Mouse (Mus musculus): ENCODE measurements around the gene Acat2. TPM values are rescaled to one million over a fixed set of nuclear protein-coding genes. Genes with fewer than 3 reads are reported as not detected.
"Not testable (repeated sequence)": the region's sequence is repeated elsewhere in the genome, so short reads cannot be mapped to it uniquely, and the experiment has no call there.

Acat2 gene
- 352 and 367 TPM in 2 replicates for polyA plus RNA-seq (2016; fragmentation: Nextera tagmentation; extraction: Ambion mirVana)

- WGBS: 0% methylated on average over 41 of the region's 42 CpGs
- Histone ChIP-seq H3K4me1 (peaks cover 11% of the 10 kb centered on the region), H3K4me2 (replicated peaks) (peak within 1 kb of the TSS; percentile 65), H3K9me3 (replicated peaks) (no peaks in the 10 kb centered on the region), H3K36me3 (peaks cover 16% of the 10 kb centered on the region), H3K9ac (peak within 1 kb of the TSS; percentile 53), H3K4me3 (peak within 1 kb of the TSS; percentile 70), H3K27me3 (no peaks in the 10 kb centered on the region), H3K27ac (peak within 1 kb of the TSS; percentile 94)
- ATAC-seq (ENCODE audit: low FRiP score): peak; percentile 99
Observed at GRCm38 (mm10) chr17:12960331-12960873, at the start of gene Acat2. Acat2 (minus strand) TSS chr17:12960747.

GRCm38 (mm10) chr17:13009887-13010286 is 49.3 kb upstream of the Acat2 start:
- no peak overlapping the region for H3K9ac ChIP-seq
- ATAC-seq (ENCODE audit: low FRiP score): no peak
- 38% methylated on average over 3 of the region's 3 CpGs for WGBS
- H3K4me2 ChIP-seq (replicated peaks): no peak overlapping the region
- H3K27ac ChIP-seq: no peak overlapping the region
- peaks cover 26% of the 10 kb centered on the region for H3K36me3 ChIP-seq
- no peaks in the 10 kb centered on the region for H3K27me3 ChIP-seq
- H3K4me1 ChIP-seq: peaks cover 9% of the 10 kb centered on the region
- no peak overlapping the region for H3K4me3 ChIP-seq
- no peaks in the 10 kb centered on the region for H3K9me3 ChIP-seq (replicated peaks)

GRCm38 (mm10) chr17:13008528-13008927 is 48.0 kb upstream of the Acat2 start:
- ATAC-seq (ENCODE audit: low FRiP score): no peak
- Histone ChIP-seq H3K4me1 (peaks cover 9% of the 10 kb centered on the region), H3K9ac (peak overlapping the region; percentile 83), H3K36me3 (peaks cover 18% of the 10 kb centered on the region; the same call in 1 of the 2 replicates), H3K27me3 (no peaks in the 10 kb centered on the region), H3K27ac (peak overlapping the region; percentile 91), H3K4me3 (peak overlapping the region; percentile 92), H3K9me3 (replicated peaks) (no peaks in the 10 kb centered on the region), H3K4me2 (replicated peaks) (peak overlapping the region; percentile 85)
- WGBS: 4% methylated on average over 10 of the region's 10 CpGs

DNA sequence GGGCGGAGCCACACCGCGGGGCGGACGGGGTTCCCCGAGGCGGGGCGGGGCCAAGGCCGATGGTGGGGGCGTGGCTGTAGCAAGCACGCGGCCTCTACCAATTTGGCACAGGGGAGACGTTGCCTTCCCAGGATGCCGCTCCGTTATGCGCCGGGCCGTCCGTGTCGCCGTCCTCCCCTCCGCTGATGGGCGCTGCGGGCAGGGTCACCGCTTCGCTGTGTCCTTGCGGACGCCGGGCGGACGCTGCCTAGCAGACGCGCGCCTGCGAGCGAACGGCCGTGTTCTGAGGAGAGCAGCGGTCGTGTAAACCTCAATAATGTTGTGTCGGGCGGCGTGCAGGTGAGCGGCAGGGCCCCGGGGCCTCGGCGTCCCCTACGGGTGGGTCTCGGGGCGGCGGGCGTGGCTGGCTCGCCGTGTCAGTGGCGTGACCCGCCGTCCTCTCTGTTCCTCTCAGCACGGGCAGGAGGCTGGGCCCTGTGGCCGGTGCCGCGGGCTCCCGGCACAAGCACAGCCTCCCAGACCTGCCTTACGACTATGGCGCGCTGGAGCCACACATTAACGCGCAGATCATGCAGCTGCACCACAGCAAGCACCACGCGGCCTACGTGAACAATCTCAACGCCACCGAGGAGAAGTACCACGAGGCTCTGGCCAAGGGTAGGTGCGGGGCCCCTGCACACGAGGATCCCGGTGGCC is 47.3 kb upstream of the Acat2 start:
- H3K36me3 ChIP-seq: peaks cover 12% of the 10 kb centered on the region; the same call in 1 of the 2 replicates
- H3K4me1 ChIP-seq: peaks cover 9% of the 10 kb centered on the region
- peak overlapping the region; percentile 85 for H3K4me2 ChIP-seq (replicated peaks)
- H3K4me3 ChIP-seq: peak overlapping the region; percentile 92
- H3K27ac ChIP-seq: peak overlapping the region; percentile 91
- ATAC-seq (ENCODE audit: low FRiP score): peak; percentile 98
- H3K27me3 ChIP-seq: no peaks in the 10 kb centered on the region
- WGBS: under 1% methylated on average over 73 of the region's 76 CpGs
- H3K9ac ChIP-seq: peak overlapping the region; percentile 83
- H3K9me3 ChIP-seq (replicated peaks): no peaks in the 10 kb centered on the region

DNA sequence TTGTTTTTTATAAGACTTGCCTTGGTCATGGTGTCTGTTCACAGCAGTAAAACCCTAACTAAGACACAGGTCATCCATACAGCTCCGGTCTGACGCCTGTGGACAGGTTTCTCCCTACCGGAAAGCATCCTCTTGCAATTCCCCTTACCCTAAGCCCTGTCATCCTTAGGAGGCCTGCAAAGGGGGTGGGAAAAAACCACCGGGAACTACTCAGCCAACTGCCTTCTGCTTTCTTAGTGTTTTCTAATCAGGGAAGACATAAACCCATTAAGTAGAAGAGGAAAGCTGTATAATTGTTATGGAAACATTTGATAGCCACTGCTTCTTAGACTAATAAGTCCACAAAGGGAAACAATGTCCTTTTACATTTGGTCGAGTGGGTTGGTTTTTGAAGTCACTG is 46.4 kb upstream of the Acat2 start:
- peak overlapping the region; percentile 92 for H3K4me3 ChIP-seq
- peak; percentile 18; the same call in 1 of the 2 replicates for ATAC-seq (ENCODE audit: low FRiP score)
- H3K4me1 ChIP-seq: peaks cover 9% of the 10 kb centered on the region
- no peak overlapping the region for H3K9ac ChIP-seq
- WGBS: 52% methylated on average over 5 of the region's 5 CpGs
- H3K36me3 ChIP-seq: peaks cover 5% of the 10 kb centered on the region; the same call in 1 of the 2 replicates
- H3K27ac ChIP-seq: peak overlapping the region; percentile 60; the same call in 1 of the 2 replicates
- H3K27me3 ChIP-seq: no peaks in the 10 kb centered on the region
- no peaks in the 10 kb centered on the region for H3K9me3 ChIP-seq (replicated peaks)
- H3K4me2 ChIP-seq (replicated peaks): peak overlapping the region; percentile 85

- not testable (repeated sequence) for H3K36me3 ChIP-seq; ATAC-seq (ENCODE audit: low FRiP score); H3K4me1 ChIP-seq; H3K9me3 ChIP-seq (replicated peaks); H3K27me3 ChIP-seq
- H3K4me2 ChIP-seq (replicated peaks): peak within 1 kb of the TSS; percentile 85
- WGBS: 86% methylated on average over 2 of the region's 2 CpGs
- H3K4me3 ChIP-seq: peak within 1 kb of the TSS; percentile 92
- H3K27ac ChIP-seq: peak within 1 kb of the TSS; percentile 60; the same call in 1 of the 2 replicates
- H3K9ac ChIP-seq: peak within 1 kb of the TSS; percentile 83
Observed at GRCm38 (mm10) chr17:13006546-13006945, 46.0 kb upstream of the Acat2 start, which contains the start of gene Sod2. Sod2 (plus strand) TSS chr17:13006846.

DNA sequence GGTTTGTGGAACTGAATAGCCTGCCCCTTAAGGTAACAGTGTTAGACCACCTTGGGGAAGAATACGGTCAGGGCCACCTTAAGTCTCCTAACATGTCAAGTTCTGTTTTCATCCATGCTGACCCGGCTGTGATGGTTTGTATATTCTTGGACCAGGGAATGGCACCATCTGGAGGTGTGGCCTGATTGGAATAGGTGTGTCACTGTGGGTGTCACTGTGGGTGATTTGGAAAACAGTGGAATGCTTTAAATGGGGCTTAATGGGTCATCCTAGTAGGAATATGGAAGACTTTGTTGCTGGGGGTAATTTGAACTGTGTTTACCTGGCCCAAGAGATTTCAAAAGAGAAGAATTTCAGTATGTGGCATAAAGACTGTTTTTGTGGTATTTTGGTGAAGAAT is 43.9 kb upstream of the Acat2 start:
- not testable (repeated sequence) for H3K27me3 ChIP-seq; H3K4me1 ChIP-seq; H3K4me3 ChIP-seq; ATAC-seq (ENCODE audit: low FRiP score); H3K9me3 ChIP-seq (replicated peaks); H3K9ac ChIP-seq; H3K36me3 ChIP-seq; H3K27ac ChIP-seq; H3K4me2 ChIP-seq (replicated peaks)
- 76% methylated on average over 2 of the region's 2 CpGs for WGBS

- H3K9me3 ChIP-seq (replicated peaks); H3K27ac ChIP-seq; H3K4me1 ChIP-seq; ATAC-seq (ENCODE audit: low FRiP score); H3K4me3 ChIP-seq; H3K4me2 ChIP-seq (replicated peaks); H3K36me3 ChIP-seq; H3K9ac ChIP-seq; H3K27me3 ChIP-seq: not testable (repeated sequence)
- WGBS: 92% methylated on average over 5 of the region's 5 CpGs
Observed at GRCm38 (mm10) chr17:13002243-13002642, 41.7 kb upstream of the Acat2 start.

- Histone ChIP-seq H3K4me3 (no peak overlapping the region), H3K4me1 (no peaks in the 10 kb centered on the region), H3K9ac (no peak overlapping the region), H3K4me2 (replicated peaks) (no peak overlapping the region), H3K36me3 (no peaks in the 10 kb centered on the region), H3K9me3 (replicated peaks) (no peaks in the 10 kb centered on the region), H3K27ac (no peak overlapping the region), H3K27me3 (no peaks in the 10 kb centered on the region)
- ATAC-seq (ENCODE audit: low FRiP score): no peak
- 80% methylated on average over 6 of the region's 6 CpGs for WGBS
Observed at GRCm38 (mm10) chr17:12999069-12999468, 38.5 kb upstream of the Acat2 start.

GRCm38 (mm10) chr17:12997890-12998289 is 37.3 kb upstream of the Acat2 start:
- H3K27ac ChIP-seq: no peak overlapping the region
- H3K9me3 ChIP-seq (replicated peaks): no peaks in the 10 kb centered on the region
- no peak for ATAC-seq (ENCODE audit: low FRiP score)
- no peak overlapping the region for H3K9ac ChIP-seq
- no peaks in the 10 kb centered on the region for H3K27me3 ChIP-seq
- WGBS: 90% methylated on average over 5 of the region's 5 CpGs
- no peaks in the 10 kb centered on the region for H3K36me3 ChIP-seq
- no peaks in the 10 kb centered on the region for H3K4me1 ChIP-seq
- H3K4me2 ChIP-seq (replicated peaks): no peak overlapping the region
- H3K4me3 ChIP-seq: no peak overlapping the region

DNA sequence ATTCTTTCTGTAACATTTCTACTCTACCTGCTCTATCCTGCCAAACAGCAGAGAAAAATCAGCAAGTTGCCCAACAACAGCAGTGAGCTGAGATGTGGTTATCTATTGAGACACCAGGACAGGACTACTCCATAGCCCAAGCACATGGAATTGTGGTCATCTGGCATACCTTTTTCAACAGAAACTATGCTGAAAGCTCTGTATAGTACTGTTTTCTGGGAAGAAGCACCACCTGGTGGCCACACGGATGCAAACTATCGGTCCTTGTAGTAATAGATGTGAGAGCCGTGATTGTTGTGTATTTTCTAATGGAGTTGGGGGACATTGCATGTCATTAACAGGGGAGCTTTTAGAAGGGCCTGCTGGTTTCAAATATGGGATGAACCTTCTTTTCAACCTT is 35.8 kb upstream of the Acat2 start:
- no peak overlapping the region for H3K9ac ChIP-seq
- ATAC-seq (ENCODE audit: low FRiP score): no peak
- 34% methylated on average over 3 of the region's 3 CpGs for WGBS
- no peak overlapping the region for H3K4me2 ChIP-seq (replicated peaks)
- no peak overlapping the region for H3K4me3 ChIP-seq
- H3K36me3 ChIP-seq: no peaks in the 10 kb centered on the region
- H3K4me1 ChIP-seq: no peaks in the 10 kb centered on the region
- no peaks in the 10 kb centered on the region for H3K9me3 ChIP-seq (replicated peaks)
- no peaks in the 10 kb centered on the region for H3K27me3 ChIP-seq
- H3K27ac ChIP-seq: no peak overlapping the region

DNA sequence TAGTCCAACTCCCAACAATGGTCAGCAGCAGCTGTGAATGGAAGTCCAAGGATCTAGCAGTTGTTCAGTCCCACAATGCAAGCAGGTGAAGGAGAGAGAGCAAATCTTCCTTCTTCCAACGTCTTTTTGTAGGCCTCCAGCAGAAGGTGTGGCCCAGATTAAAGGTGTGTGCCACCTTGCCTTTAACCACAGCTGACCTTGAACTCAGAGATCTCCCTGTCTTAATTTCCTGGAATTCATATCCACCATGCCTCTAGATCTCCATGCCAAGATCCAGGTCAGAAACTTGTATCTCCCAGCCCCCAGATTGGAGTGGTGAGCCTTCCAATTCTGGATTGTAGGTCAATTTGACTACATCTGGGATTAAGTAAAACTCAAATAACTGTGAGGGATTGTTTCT is 33.5 kb upstream of the Acat2 start, which contains the start of gene Wtap:
Wtap (minus strand) TSS at position 101 of the 400 bp plus-strand sequence.
- Histone ChIP-seq H3K27me3 (no peaks in the 10 kb centered on the region), H3K4me2 (replicated peaks) (peak within 1 kb of the TSS; percentile 85), H3K9ac (peak within 1 kb of the TSS; percentile 99), H3K4me1 (peaks cover 10% of the 10 kb centered on the region), H3K36me3 (no peaks in the 10 kb centered on the region), H3K9me3 (replicated peaks) (no peaks in the 10 kb centered on the region), H3K4me3 (peak within 1 kb of the TSS; percentile 98), H3K27ac (peak within 1 kb of the TSS; percentile 100)
- WGBS: 92% methylated on average over 1 of the region's 1 CpGs
- ATAC-seq (ENCODE audit: low FRiP score): no peak

Data from hindbrain, embryonic 12.5 days (tissue).